Comparison of ENCODE assay signal across 17 mouse cellular contexts in the genomic region with DNA sequence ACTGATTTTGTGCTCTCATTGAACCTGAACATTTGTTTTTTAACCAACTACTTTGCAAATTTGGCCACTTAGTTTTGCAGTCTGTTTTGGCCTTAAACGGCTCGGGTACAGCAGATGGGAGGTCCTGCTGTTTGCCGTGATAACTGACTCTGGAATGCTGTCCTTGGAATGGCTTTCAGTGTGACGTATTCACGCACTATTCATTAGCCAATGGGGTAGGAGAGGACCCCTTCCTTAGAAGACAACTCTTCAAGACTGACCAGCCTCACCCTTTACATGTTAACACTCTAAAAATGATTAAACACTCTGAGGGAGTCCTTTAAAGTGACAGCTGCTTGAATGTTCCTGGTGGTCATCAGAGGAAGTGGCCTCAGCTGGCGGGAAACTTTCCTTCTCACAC.
DNase-seq lines count a peak whose midpoint lies in the region; ATAC-seq and TF ChIP-seq lines count a peak whose summit lies in the region.
"Had no signal": no experiment of that assay in that cellular context is flagged by ENCODE, and none has a peak within 500 bp of the region (broad histone marks: within the 10 kb centered on the region; RNA-seq: fewer than 3 reads in every experiment).

No protein-coding gene starts in this region.

- H3K27me3 ChIP-seq in hindbrain, postnatal 0 days (ENCODE audit: insufficient read depth, low read length): no peaks in the 10 kb centered on the region
- H3K27me3 ChIP-seq in hindbrain, embryonic 13.5 days: no peaks in the 10 kb centered on the region
- H3K27me3 ChIP-seq in heart, embryonic 12.5 days (replicated peaks): no peaks in the 10 kb centered on the region
- H3K27me3 ChIP-seq: embryonic facial prominence, embryonic 15.5 days; kidney, embryonic 15.5 days; limb, embryonic 13.5 days; liver, embryonic 13.5 days; neural tube, embryonic 15.5 days had no signal

- no peaks in the 10 kb centered on the region for H3K4me1 ChIP-seq in hindbrain, postnatal 0 days (ENCODE audit: insufficient read depth, low read length)
- 0 out of 2 replicates have a peak, but pooled peaks cover 9% of the 10 kb centered on the region for H3K4me1 ChIP-seq in hindbrain, embryonic 13.5 days (replicated peaks)
- H3K4me1 ChIP-seq in heart, embryonic 12.5 days (replicated peaks): peaks cover 15% of the 10 kb centered on the region; the same call in 1 of the 2 replicates
- H3K4me1 ChIP-seq: embryonic facial prominence, embryonic 15.5 days; kidney, embryonic 15.5 days; limb, embryonic 13.5 days; liver, embryonic 13.5 days; neural tube, embryonic 15.5 days had no signal

- WGBS in hindbrain, postnatal 0 days: 46% methylated on average over 6 of the region's 6 CpGs
- WGBS in hindbrain, embryonic 13.5 days: 66% methylated on average over 6 of the region's 6 CpGs
- 20% methylated on average over 6 of the region's 6 CpGs for WGBS in heart, embryonic 12.5 days

- no peak overlapping the region for H3K4me3 ChIP-seq in hindbrain, postnatal 0 days (ENCODE audit: low read length)
- H3K4me3 ChIP-seq in hindbrain, embryonic 13.5 days: no peak overlapping the region
- no peak overlapping the region for H3K4me3 ChIP-seq in heart, embryonic 12.5 days
- H3K4me3 ChIP-seq: embryonic facial prominence, embryonic 15.5 days; kidney, embryonic 15.5 days; limb, embryonic 13.5 days; liver, embryonic 13.5 days; neural tube, embryonic 15.5 days had no signal

- H3K4me2 ChIP-seq in hindbrain, postnatal 0 days (ENCODE audit: low read depth, low read length): no peak overlapping the region
- H3K4me2 ChIP-seq in hindbrain, embryonic 13.5 days: no peak overlapping the region
- peak overlapping the region; percentile 37 for H3K4me2 ChIP-seq in heart, embryonic 12.5 days
- H3K4me2 ChIP-seq: embryonic facial prominence, embryonic 15.5 days; kidney, embryonic 15.5 days; limb, embryonic 13.5 days; liver, embryonic 13.5 days; neural tube, embryonic 15.5 days had no signal

- no peak for ATAC-seq in hindbrain, postnatal 0 days
- no peak for ATAC-seq in hindbrain, embryonic 13.5 days (ENCODE audit: low FRiP score)
- no peak for ATAC-seq in heart, embryonic 12.5 days (ENCODE audit: insufficient number of reproducible peaks, low FRiP score)
- ATAC-seq: midbrain, embryonic 16.5 days had no signal

- no peaks in the 10 kb centered on the region for H3K9me3 ChIP-seq in hindbrain, postnatal 0 days (ENCODE audit: low read length)
- H3K9me3 ChIP-seq in hindbrain, embryonic 13.5 days: no peaks in the 10 kb centered on the region
- H3K9me3 ChIP-seq in heart, embryonic 12.5 days (replicated peaks): no peaks in the 10 kb centered on the region
- H3K9me3 ChIP-seq: embryonic facial prominence, embryonic 15.5 days; kidney, embryonic 15.5 days; liver, embryonic 13.5 days; neural tube, embryonic 15.5 days had no signal

- peak; percentile 27; the same call in 1 of the 2 replicates for TF ChIP-seq CTCF in hindbrain, postnatal 0 days (IDR thresholded peaks at IDR 0.05; ENCODE audit: low read depth)
- peak; percentile 3; the same call in 1 of the 2 replicates for TF ChIP-seq CTCF in brain, embryonic 14.5 days (IDR thresholded peaks at IDR 0.05; ENCODE audit: borderline replicate concordance, extremely low read depth, insufficient read depth, insufficient read length)

- no peaks in the 10 kb centered on the region for H3K36me3 ChIP-seq in hindbrain, postnatal 0 days (ENCODE audit: insufficient read depth, low read length)
- H3K36me3 ChIP-seq in hindbrain, embryonic 13.5 days: no peaks in the 10 kb centered on the region
- H3K36me3 ChIP-seq in heart, embryonic 12.5 days: no peaks in the 10 kb centered on the region
- H3K36me3 ChIP-seq: embryonic facial prominence, embryonic 15.5 days; kidney, embryonic 15.5 days; limb, embryonic 13.5 days; liver, embryonic 13.5 days; neural tube, embryonic 15.5 days had no signal

- H3K27ac ChIP-seq in hindbrain, postnatal 0 days: no peak overlapping the region
- no peak overlapping the region for H3K27ac ChIP-seq in hindbrain, embryonic 13.5 days
- no peak overlapping the region for H3K27ac ChIP-seq in heart, embryonic 12.5 days (ENCODE audit: poor library complexity, severe bottlenecking)
- H3K27ac ChIP-seq: embryonic facial prominence, embryonic 15.5 days; kidney, embryonic 15.5 days; limb, embryonic 13.5 days; liver, embryonic 13.5 days; neural tube, embryonic 15.5 days had no signal

- no peak for DNase-seq in hindbrain, postnatal 0 days (ENCODE audit: low spot score)
- peak; percentile 38 to 41 for DNase-seq in layer of hippocampus, postnatal 10 days (ENCODE audit: low spot score in 2 of 2)
- DNase-seq in layer of hippocampus, postnatal 25 days (ENCODE audit: extremely low spot score in 1 of 2, low spot score in 1 of 2): no peak
- DNase-seq in brain, embryonic 14.5 days (ENCODE audit: low read depth): no peak
- no peak for DNase-seq in right cerebral cortex, postnatal 36 days (ENCODE audit: low spot score in 2 of 2)
- DNase-seq: adrenal gland, adult 2 months; embryo, embryonic 11 days; layer of hippocampus, adult 9-11 months; liver, embryonic 13.5 days; thymus, postnatal 4 days had no signal

- H3K9ac ChIP-seq in hindbrain, postnatal 0 days (replicated peaks; ENCODE audit: low read length): no peak overlapping the region
- H3K9ac ChIP-seq in hindbrain, embryonic 13.5 days: no peak overlapping the region
- H3K9ac ChIP-seq in heart, embryonic 12.5 days: no peak overlapping the region
- H3K9ac ChIP-seq: embryonic facial prominence, embryonic 15.5 days; kidney, embryonic 15.5 days; limb, embryonic 13.5 days; liver, embryonic 13.5 days; neural tube, embryonic 15.5 days had no signal

- no peak for TF ChIP-seq POLR2A in brain, embryonic 14.5 days (IDR thresholded peaks at IDR 0.05; ENCODE audit: borderline replicate concordance, extremely low read depth, insufficient read depth, insufficient read length, poor library complexity, severe bottlenecking)

Comparison
In these comparisons a context has a peak if more than half of its experiments do, and no peak if none do; other contexts are left out.
1. DNase-seq: peak in layer of hippocampus, postnatal 10 days (2 of 2); none in hindbrain, postnatal 0 days (single experiment), layer of hippocampus, postnatal 25 days (0 of 2), brain, embryonic 14.5 days (single experiment) and right cerebral cortex, postnatal 36 days (0 of 2).